Mouse (Mus musculus): ENCODE data around the gene Rnase4.
A peak's percentile ranks its signal among the peaks of the same experiment; 100 is the strongest.

The Rnase4 gene

DNA sequence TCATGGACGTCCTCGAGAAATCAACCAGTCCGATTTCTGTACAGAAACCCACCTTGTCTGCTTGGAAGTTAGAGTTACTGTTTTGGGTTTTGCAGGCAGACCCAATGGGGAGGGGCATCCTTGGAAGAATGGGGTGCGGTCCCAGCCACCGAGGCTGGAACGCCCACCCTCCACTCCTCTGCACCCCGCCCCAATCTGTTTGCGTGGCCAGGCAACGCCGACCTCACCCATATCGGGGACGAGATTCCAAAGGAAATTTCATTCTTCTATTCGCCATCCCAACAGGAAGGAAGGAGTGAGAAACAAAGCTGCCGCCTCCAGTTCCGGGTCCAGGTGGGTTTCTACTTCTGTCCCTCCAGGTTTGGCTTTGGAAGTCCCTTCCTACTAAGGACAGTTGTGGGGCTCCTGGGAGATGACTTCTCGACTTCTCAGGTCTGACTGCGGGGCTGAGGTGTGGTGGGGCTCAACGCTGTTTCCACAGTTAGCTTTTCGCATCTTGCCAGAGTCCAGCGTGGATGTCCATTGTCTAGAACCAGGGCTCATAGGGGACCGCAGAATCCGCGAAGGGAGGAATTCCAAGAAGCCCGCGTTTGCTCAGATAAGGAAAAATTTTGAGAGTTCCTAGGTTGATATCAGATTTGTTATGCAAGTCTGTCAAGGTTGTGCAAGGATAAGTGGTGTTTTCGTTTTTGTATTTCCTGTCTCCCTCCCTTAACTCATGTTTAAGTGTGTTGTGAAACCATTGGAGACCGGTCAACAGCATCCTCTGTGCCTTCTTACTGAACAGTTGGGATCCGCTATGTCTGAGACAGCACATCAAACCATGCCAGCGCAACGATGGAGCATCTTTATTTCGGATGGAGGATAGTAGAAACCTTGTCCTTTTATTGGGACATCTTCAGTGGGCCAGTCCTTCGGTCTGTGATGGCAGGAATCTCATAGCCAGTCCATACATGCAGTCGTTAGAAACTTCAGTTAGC, at the start of gene Rnase4, which contains the start of gene Ang:
Gene Rnase4 (plus strand): TSS at position 157 of the 980 bp plus-strand sequence.
Gene Ang (plus strand): TSS at position 230 of the 980 bp plus-strand sequence.
- DNase-seq (ENCODE audit: low spot score): peak; percentile 83

DNA sequence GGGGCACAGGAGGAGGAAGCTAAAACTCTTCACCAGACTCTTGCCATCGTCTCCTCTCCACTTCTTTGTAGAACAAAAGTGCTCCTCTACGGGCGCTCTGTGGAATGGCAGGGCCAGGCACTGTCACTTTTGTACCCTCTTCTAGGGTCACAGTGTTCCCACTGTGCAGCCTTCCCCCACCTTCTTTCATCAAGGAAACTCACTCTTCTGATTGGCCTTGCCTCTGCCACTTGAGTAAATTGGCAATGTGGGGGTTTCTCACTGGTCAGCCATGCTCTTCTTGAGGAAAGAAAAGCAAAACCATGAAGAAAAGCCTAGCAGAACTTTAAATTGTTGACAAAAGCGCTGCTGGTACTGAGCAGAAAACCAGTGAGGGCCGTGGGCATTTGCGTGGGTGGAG, 49.1 kb upstream of the Rnase4 start, which contains the start of gene Rnase9:
Gene Rnase9 (minus strand): TSS at position 101 of the 400 bp plus-strand sequence.
- DNase-seq (ENCODE audit: low spot score): no peak

DNA sequence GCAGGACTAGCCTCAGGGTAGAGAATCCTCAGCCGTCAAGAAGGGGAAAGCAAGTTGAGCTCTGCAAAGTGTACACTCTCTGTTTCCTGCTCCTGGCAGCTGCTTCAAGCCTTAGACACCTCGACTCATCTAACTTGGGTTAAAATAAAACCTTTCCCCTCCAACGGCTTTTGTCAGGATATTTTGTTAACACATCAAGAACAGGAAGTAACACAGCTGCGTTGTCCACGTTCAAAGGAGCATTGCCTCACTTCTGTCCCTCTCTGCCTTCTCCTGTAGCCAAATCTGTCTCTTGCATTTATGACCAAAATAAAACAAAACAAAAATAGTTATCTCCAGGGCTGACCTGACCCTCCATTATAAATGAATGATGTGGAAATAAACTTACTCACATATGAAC, 43.0 kb upstream of the Rnase4 start:
- DNase-seq (ENCODE audit: low spot score): no peak

DNA sequence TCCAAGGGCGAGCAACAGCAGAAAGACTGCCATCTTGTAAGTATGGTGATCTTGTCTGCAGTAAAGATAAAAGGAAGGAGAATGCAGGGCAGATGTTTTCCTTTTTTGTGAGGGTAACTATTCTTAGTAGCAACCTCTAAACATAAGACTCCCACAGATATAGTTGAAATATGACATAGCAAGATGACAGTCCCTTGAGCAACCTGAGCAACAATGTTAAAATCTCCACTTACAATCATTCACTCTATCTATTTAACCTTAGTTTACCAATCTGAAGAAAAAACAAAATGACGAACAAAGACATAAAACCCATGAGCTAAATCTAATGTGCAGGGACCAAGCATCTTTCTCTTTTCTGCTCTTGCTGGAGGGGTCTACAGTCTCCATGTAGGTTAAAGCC, 40.8 kb upstream of the Rnase4 start, which contains the start of gene Rnase11:
Gene Rnase11 (minus strand): TSS at position 101 of the 400 bp plus-strand sequence.
- no peak for DNase-seq (ENCODE audit: low spot score)

DNA sequence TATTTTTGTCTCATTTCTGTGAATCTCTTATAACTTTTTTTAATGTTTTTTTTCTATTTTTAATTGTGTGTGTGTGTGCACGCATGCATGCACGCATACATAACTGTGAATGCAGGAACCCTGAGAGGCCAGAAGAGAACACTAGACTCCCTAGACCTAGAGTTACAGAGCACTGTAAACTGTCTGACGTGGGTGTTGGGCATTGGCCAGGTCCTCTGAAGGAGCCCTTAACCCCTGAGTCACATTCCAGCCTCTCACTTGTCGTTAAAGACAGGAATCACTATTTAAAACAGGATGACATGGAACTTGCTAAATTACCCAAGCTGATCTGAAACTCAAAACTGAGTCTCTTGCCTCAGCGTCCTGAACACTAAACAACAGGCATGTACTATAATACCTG, 38.9 kb upstream of the Rnase4 start:
- DNase-seq (ENCODE audit: low spot score): no peak

DNA sequence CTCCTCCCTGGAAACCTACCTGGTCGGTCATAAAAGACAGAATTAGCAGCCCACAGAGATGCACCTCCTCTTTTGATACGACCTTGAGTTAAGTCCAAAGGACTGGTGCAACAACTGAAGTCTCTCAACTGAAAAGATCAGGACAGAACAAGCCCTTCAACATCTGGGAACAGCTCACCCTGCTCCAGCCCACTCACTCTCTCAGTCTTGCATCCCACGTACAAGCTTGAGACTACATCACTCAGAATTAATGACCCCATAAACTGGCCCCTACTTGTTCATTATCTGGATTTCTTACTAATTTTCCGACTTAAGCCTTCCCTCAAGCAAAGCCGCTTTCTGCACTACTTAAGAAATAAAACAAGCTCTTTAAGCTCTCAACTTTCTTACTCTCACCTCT, 37.7 kb upstream of the Rnase4 start:
- DNase-seq (ENCODE audit: low spot score): no peak

DNA sequence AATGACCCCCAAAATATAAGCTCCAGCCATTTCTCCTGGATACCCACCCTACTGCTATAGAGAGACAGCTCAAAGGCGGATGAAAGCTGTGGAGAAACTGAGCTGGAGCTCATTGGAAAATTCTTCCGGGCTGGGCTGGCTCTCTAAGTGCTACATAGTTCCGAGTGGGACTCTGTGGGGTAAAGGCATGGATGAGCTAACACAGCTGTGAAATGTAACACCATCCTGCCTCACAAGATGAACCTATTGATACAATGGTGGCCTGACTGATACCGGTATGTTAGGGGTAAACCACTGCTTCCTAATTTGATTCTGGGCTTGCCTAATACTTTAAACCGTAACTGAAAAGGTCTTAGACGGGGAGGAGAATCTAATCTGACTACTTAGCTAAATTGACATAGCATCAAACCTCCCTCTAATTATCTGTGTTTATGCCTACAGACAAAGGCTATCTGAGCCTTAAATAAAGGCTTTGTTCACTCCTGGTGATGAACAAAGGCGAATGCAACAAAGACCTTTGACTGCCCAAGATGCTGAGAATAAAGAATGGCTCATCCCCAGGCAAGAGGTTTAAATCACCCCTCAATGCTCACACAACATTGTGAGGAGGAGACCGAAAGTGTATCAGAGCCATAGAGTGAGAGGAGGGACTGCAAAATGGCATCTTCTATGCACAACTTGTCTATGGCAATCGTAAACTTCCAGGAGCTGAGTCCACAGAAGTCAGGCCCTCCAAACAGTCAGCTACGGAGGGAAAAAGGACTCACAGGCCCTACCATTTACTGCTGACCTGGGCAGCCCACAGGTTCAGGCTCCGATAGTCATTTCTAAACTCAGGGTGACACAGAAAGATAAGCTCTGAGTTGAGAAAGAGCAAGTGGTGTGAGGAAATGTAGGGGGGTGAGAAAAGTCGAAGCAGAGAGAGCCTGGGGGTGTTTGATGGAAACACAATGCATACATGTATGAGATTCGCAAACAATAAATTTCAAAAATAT, 36.3 kb upstream of the Rnase4 start:
- no peak for DNase-seq (ENCODE audit: low spot score)

GRCm38 (mm10) chr14:51057401-51057831, 33.5 kb upstream of the Rnase4 start, which contains the start of gene Rnase12:
TSS of gene Rnase12 (minus strand) at chr14:51057661.
- no peak for DNase-seq (ENCODE audit: low spot score)

DNA sequence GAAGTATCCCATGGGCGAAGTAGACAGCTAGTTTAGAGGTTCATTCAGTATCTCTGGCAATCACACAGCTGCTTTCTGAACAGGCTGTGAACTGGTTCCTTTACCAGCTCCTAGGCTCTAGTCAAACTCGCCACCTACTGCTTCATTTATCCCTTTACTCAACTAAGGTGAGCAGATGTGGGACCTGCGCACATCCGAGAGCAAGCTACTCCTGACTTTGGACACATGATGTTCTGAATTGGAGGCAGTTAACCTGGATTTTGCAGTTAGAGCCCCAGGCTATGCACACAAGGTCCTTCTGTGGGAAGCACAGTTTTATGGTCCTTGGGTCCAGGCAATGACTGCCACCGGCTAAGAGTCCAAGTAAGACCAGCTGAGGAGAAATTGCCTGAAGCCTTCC, 30.1 kb upstream of the Rnase4 start:
- no peak for DNase-seq (ENCODE audit: low spot score)

- no peak for DNase-seq (ENCODE audit: low spot score)
These were observed 21.9 kb upstream of the Rnase4 start for GRCm38 (mm10) chr14:51068956-51069355.

DNA sequence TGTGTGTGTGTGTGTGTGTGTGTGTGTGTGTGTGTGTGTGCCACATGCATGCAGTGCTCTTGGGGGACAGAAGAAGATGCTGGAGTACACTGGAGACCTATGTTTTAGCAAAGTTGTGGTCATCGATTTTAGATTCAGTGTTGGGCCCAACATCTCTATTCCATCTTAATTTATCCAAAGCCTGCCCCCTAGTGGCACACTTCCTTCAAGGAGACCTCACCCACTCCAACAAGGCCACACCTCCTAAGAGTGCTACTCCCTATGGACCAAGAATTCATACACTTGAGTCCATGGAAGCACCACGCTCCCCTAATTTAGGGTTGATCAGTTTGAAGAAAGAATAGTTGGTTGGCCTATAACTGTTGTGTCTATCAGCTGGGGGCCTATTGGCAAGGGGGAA, 21.3 kb upstream of the Rnase4 start:
- no peak for DNase-seq (ENCODE audit: low spot score)

GRCm38 (mm10) chr14:51074335-51074734, 16.5 kb upstream of the Rnase4 start, which contains the start of gene Olfr750:
TSS of gene Olfr750 (minus strand) at chr14:51074435.
- DNase-seq (ENCODE audit: low spot score): no peak

DNA sequence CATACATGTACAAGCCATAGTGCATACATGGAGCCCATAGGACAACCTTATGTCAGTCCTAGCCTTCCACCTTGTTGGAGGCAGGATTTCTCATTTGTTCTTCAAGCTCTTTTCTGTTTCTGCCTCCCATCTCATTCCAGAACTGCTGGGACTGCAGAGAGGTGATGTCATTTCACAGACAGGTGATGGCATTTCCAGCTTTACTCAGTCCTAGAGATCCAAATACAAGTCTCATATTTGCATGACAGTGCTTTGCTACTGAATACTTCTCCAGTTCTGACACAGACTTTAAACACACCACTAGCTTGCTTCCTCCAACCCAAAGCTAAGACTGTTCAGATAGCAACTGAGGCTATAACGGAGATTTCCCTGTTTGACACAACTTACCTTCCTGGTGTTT, 11.7 kb upstream of the Rnase4 start:
- no peak for DNase-seq (ENCODE audit: low spot score)

GRCm38 (mm10) chr14:51081035-51081434, 9.8 kb upstream of the Rnase4 start:
- DNase-seq (ENCODE audit: low spot score): no peak

DNA sequence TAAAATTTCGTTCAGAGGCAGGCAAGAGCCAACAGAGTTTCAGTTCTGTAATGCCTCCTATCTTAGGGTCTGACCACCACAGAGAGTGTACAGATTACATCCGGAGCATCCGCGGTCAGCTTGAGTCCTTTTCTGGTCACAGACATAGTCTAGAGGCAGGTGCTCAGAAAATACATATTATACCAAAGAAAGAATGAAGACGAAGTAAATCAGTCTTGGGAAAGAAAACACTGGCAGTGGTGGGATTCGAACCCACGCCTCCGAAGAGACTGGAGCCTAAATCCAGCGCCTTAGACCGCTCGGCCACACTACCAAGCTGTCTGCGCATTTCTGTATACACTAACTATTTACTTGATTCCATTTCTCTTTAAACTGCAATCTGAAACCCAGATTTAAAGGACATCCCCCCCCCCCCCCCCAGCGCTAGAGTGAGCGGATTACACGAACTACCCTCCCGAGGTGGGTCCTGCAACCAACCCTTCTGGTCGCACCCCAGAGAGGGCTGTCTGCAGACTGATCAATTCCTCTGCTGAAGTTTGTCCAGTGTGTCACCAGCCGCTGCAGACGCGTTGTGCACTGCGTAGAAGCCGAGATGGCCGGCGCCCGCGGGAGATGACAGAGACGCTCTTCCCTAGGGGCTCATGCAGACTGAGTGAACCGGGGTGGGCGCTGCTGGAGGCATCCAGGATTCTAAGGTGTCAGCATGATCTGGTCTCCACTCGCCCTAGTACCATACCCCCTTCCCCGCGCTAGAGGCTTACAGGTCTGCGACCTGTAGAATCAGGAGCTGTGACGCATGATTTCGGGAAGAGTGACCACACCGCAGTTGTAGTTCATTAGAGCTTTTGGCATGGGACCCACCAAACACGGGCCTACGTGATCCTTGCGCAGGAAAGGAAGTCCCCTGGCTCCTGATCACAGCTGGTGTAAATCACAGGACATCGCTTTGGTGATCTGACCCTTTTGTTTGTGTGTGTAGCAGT, 8.0 kb upstream of the Rnase4 start:
- peak; percentile 65 for DNase-seq (ENCODE audit: low spot score)

DNA sequence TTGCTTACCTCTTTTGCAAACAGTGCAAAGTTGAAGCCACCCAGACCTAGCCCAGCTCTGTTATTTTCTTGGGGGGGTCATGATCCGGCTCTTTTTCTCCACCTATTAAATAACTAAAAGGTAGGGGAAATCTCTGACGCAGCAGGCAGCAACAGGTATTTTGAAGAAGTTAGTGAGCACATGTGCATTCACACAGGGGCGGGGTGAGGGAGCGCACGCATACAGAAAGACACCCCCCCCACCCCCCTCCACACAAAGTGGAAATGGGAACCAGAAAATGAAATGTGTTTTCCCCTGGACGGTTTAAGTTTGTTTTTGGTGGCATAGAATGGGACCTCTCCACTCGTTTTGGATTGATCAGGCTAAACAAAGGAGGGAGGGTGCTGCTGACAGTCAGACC, 7.1 kb upstream of the Rnase4 start:
- no peak for DNase-seq (ENCODE audit: low spot score)

DNA sequence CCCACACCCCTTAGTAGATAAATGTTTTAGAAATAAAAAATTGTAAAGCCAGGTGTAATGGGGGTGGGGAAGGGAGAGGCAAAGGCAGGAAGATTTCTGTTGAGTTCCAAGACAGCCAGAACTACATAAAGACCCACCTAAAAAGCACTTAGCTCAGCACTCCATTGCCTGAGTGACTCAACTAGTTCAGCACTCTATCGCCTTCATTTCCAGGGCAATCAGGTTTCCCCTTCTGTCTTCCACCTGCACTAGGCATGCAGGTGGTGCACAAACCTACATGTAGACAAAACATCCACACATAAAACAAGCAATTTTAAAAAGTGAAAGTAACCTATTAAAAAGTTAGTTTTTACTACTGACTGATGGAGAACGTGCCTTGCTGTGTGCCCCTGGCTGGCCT, 5.8 kb upstream of the Rnase4 start:
- DNase-seq (ENCODE audit: low spot score): no peak

GRCm38 (mm10) chr14:51085911-51086310, 5.0 kb upstream of the Rnase4 start:
- DNase-seq (ENCODE audit: low spot score): no peak

GRCm38 (mm10) chr14:51087762-51088161, 3.1 kb upstream of the Rnase4 start:
- no peak for DNase-seq (ENCODE audit: low spot score)

GRCm38 (mm10) chr14:51088166-51088969, 2.5 kb upstream of the Rnase4 start:
- DNase-seq (ENCODE audit: low spot score): peak; percentile 88
